Comparison of ENCODE assay signal across 21 mouse cellular contexts in the genomic region with DNA sequence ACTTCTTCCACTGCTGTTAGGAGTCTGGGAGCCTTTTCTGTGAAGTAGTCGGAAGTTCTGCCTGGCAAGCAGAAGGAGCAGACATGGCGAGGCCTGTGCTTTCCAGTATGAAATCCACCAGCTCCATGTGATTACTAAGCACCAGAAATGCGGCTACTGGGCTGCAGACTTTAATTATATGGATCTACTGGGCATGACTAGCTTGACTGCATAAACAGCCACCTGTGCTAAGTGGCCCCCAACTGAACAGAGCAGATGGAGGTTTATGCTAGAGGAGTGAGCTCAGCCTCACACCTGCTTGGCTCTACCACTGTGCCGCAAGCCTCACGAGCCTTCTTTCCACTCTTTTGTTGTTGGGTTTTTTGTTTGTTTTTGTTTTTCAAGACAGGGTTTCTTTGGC. TPM values are rescaled to one million over a fixed set of nuclear protein-coding genes. Genes with fewer than 3 reads are reported as not detected.
DNase-seq lines count a peak whose midpoint lies in the region; ATAC-seq and TF ChIP-seq lines count a peak whose summit lies in the region.
"Had no signal": no experiment of that assay in that cellular context is flagged by ENCODE, and none has a peak within 500 bp of the region (broad histone marks: within the 10 kb centered on the region; RNA-seq: fewer than 3 reads in every experiment).

No protein-coding gene starts in this region.

- no peak overlapping the region for H3K9ac ChIP-seq in forebrain, embryonic 14.5 days (ENCODE audit: low read length)
- H3K9ac ChIP-seq: embryonic facial prominence, embryonic 12.5 days; heart, embryonic 15.5 days; hindbrain, embryonic 15.5 days; limb, embryonic 13.5 days; liver, embryonic 12.5 days had no signal

- DNase-seq in kidney, postnatal 10 days, result peak; percentile 1
- no peak for DNase-seq in kidney, adult 11 months
- peak; percentile 89 for DNase-seq in brain, adult 2 months (ENCODE audit: low read depth, low spot score)
- peak; percentile 66 to 81 for DNase-seq in cerebellum, adult 2 months
- peak; percentile 21 for DNase-seq in telencephalon, adult 2 months (ENCODE audit: low read depth, low spot score)
- no peak for DNase-seq in forebrain, embryonic 14.5 days (ENCODE audit: low spot score)
- DNase-seq: gastrocnemius, postnatal 36 days; heart, postnatal 36 days; kidney, postnatal 36 days; lung, adult 18-20 months; lung, postnatal 10 days had no signal

- H3K27ac ChIP-seq in cerebellum, adult 2 months (ENCODE audit: insufficient read depth, low read length), result peak overlapping the region; percentile 39; the same call in 1 of the 2 replicates
- no peak overlapping the region for H3K27ac ChIP-seq in forebrain, embryonic 14.5 days (ENCODE audit: low read depth, low read length)
- H3K27ac ChIP-seq: embryonic facial prominence, embryonic 12.5 days; heart, embryonic 15.5 days; hindbrain, embryonic 15.5 days; limb, embryonic 13.5 days; liver, embryonic 12.5 days had no signal

- no peak for TF ChIP-seq POLR2A in cerebellum, adult 2 months (IDR thresholded peaks at IDR 0.05; ENCODE audit: borderline replicate concordance, insufficient read depth, low read length)

- H3K4me1 ChIP-seq in cerebellum, adult 2 months (ENCODE audit: control insufficient read depth, insufficient read depth, low read length), result peaks cover 33% of the 10 kb centered on the region
- H3K4me1 ChIP-seq in forebrain, embryonic 14.5 days (ENCODE audit: control insufficient read depth, insufficient read depth, low read length), result no peaks in the 10 kb centered on the region
- H3K4me1 ChIP-seq: embryonic facial prominence, embryonic 12.5 days; hindbrain, embryonic 15.5 days; limb, embryonic 13.5 days had no signal

- no peaks in the 10 kb centered on the region for H3K36me3 ChIP-seq in forebrain, embryonic 14.5 days (ENCODE audit: control insufficient read depth, insufficient read depth, low read length)
- H3K36me3 ChIP-seq: embryonic facial prominence, embryonic 12.5 days; heart, embryonic 15.5 days; hindbrain, embryonic 15.5 days; limb, embryonic 13.5 days; liver, embryonic 12.5 days had no signal

- TF ChIP-seq CTCF in cerebellum, adult 2 months (IDR thresholded peaks at IDR 0.05; ENCODE audit: borderline replicate concordance, insufficient read depth, low read depth, low read length), result no peak

- no peak overlapping the region for H3K4me2 ChIP-seq in forebrain, embryonic 14.5 days (ENCODE audit: low read length)
- H3K4me2 ChIP-seq: embryonic facial prominence, embryonic 12.5 days; heart, embryonic 15.5 days; hindbrain, embryonic 15.5 days; limb, embryonic 13.5 days; liver, embryonic 12.5 days; midbrain, embryonic 11.5 days had no signal

- no peak overlapping the region for H3K4me3 ChIP-seq in cerebellum, adult 2 months (replicated peaks; ENCODE audit: insufficient read depth, low read depth, low read length)
- H3K4me3 ChIP-seq in forebrain, embryonic 14.5 days (ENCODE audit: low read depth, low read length), result no peak overlapping the region
- H3K4me3 ChIP-seq: embryonic facial prominence, embryonic 12.5 days; heart, embryonic 15.5 days; hindbrain, embryonic 15.5 days; limb, embryonic 13.5 days; liver, embryonic 12.5 days had no signal

- H3K27me3 ChIP-seq in cerebellum, adult 2 months (ENCODE audit: control insufficient read depth, insufficient read depth, low read length), result no peaks in the 10 kb centered on the region
- no peaks in the 10 kb centered on the region for H3K27me3 ChIP-seq in forebrain, embryonic 14.5 days (replicated peaks; ENCODE audit: control insufficient read depth, insufficient read depth, low read length)
- H3K27me3 ChIP-seq: embryonic facial prominence, embryonic 12.5 days; heart, embryonic 15.5 days; hindbrain, embryonic 15.5 days; limb, embryonic 13.5 days had no signal

- ATAC-seq in activated CD4-positive, CD25-positive, alpha-beta regulatory T cell, adult 4 months, result no peak
- no peak for ATAC-seq in forebrain, embryonic 14.5 days
- ATAC-seq: intestine, embryonic 16.5 days; liver, embryonic 12.5 days had no signal

- WGBS in cerebellum, adult 2 months, result 18% methylated on average over 5 of the region's 5 CpGs
- WGBS in forebrain, embryonic 14.5 days, result 75% methylated on average over 5 of the region's 5 CpGs

- H3K9me3 ChIP-seq in forebrain, embryonic 14.5 days (replicated peaks; ENCODE audit: control insufficient read depth, low read length), result no peaks in the 10 kb centered on the region
- H3K9me3 ChIP-seq: embryonic facial prominence, embryonic 12.5 days; heart, embryonic 15.5 days; hindbrain, embryonic 15.5 days; limb, embryonic 13.5 days; liver, embryonic 12.5 days had no signal

RNA-seq across cellular contexts. Expression of a gene that starts 10.5 kb away (rescaled TPM):
- polyA plus RNA-seq in cerebellum, adult 2 months (2012; rRNA removed), result 104 and 112 TPM in 2 replicates
- 10 to 100 TPM; 29.7 to 31.8 TPM for polyA plus RNA-seq in activated CD4-positive, CD25-positive, alpha-beta regulatory T cell, adult 4 months (2017; shearing (Covaris generic))
- polyA plus RNA-seq in forebrain, embryonic 14.5 days (2014; fragmentation: Nextera tagmentation; extraction: Ambion mirVana), result 49.3 and 57.9 TPM in 2 replicates

RNA-seq across cellular contexts. Expression of a gene that starts 23.1 kb away (rescaled TPM):
- polyA plus RNA-seq in cerebellum, adult 2 months (2012; rRNA removed), result not detected in 2 replicates
- not detected for polyA plus RNA-seq in activated CD4-positive, CD25-positive, alpha-beta regulatory T cell, adult 4 months (2017; shearing (Covaris generic))
- not detected in 2 replicates for polyA plus RNA-seq in forebrain, embryonic 14.5 days (2014; fragmentation: Nextera tagmentation; extraction: Ambion mirVana)
- polyA plus RNA-seq: embryonic facial prominence, embryonic 12.5 days; forebrain, embryonic 11.5 days; heart, embryonic 15.5 days; hindbrain, embryonic 15.5 days; intestine, embryonic 16.5 days; limb, embryonic 13.5 days; liver, embryonic 12.5 days; midbrain, embryonic 11.5 days; spleen, adult 2 months had no signal

RNA-seq across cellular contexts. Expression of a gene that starts 32.6 kb away (rescaled TPM):
- 1.00 and 2.5 TPM in 2 replicates for polyA plus RNA-seq in cerebellum, adult 2 months (2012; rRNA removed)
- polyA plus RNA-seq in activated CD4-positive, CD25-positive, alpha-beta regulatory T cell, adult 4 months (2017; shearing (Covaris generic)), result not detected
- 0.75 and 1.1 TPM in 2 replicates for polyA plus RNA-seq in forebrain, embryonic 14.5 days (2014; fragmentation: Nextera tagmentation; extraction: Ambion mirVana)
- polyA plus RNA-seq: midbrain, embryonic 11.5 days had no signal

RNA-seq across cellular contexts. Expression of a gene that starts 36.0 kb away (rescaled TPM):
- polyA plus RNA-seq in cerebellum, adult 2 months (2012; rRNA removed), result 102 and 104 TPM in 2 replicates
- polyA plus RNA-seq in activated CD4-positive, CD25-positive, alpha-beta regulatory T cell, adult 4 months (2017; shearing (Covaris generic)), result 10 to 100 TPM; 86.6 to 90.3 TPM
- polyA plus RNA-seq in forebrain, embryonic 14.5 days (2014; fragmentation: Nextera tagmentation; extraction: Ambion mirVana), result 164 and 179 TPM in 2 replicates

RNA-seq across cellular contexts. Expression of a gene that starts 38.8 kb away (rescaled TPM):
- 274 and 294 TPM in 2 replicates for polyA plus RNA-seq in cerebellum, adult 2 months (2012; rRNA removed)
- 10 to 100 TPM; 18.5 to 23.5 TPM for polyA plus RNA-seq in activated CD4-positive, CD25-positive, alpha-beta regulatory T cell, adult 4 months (2017; shearing (Covaris generic))
- 101 and 103 TPM in 2 replicates for polyA plus RNA-seq in forebrain, embryonic 14.5 days (2014; fragmentation: Nextera tagmentation; extraction: Ambion mirVana)

Comparison
In these comparisons a context has a peak if more than half of its experiments do, and no peak if none do; other contexts are left out.
1. DNase-seq: peak in kidney, postnatal 10 days (single experiment), brain, adult 2 months (single experiment), cerebellum, adult 2 months (2 of 2) and telencephalon, adult 2 months (single experiment); none in kidney, adult 11 months (single experiment) and forebrain, embryonic 14.5 days (single experiment).